11 mouse cellular contexts compared by ENCODE assay signal in genomic region chr5:103210018-103210417, GRCm38 (mm10). TPM values are rescaled to one million over a fixed set of nuclear protein-coding genes. Genes with fewer than 3 reads are reported as not detected.
DNase-seq lines count a peak whose midpoint lies in the region; ATAC-seq and TF ChIP-seq lines count a peak whose summit lies in the region.
"Had no signal": no experiment of that assay in that cellular context is flagged by ENCODE, and none has a peak within 500 bp of the region (broad histone marks: within the 10 kb centered on the region; RNA-seq: fewer than 3 reads in every experiment).

No protein-coding gene starts in this region.

- H3K27ac ChIP-seq in cortical plate, adult 2 months (ENCODE audit: insufficient read depth, low read length): peak overlapping the region; percentile 80
- peak overlapping the region; percentile 83 for H3K27ac ChIP-seq in neural tube, embryonic 13.5 days (replicated peaks)

- H3K9me3 ChIP-seq in neural tube, embryonic 13.5 days: peaks cover 6% of the 10 kb centered on the region; the same call in 1 of the 2 replicates

- H3K4me1 ChIP-seq in cortical plate, adult 2 months (ENCODE audit: control insufficient read depth, insufficient read depth, low read length): peaks cover 7% of the 10 kb centered on the region
- peaks cover 31% of the 10 kb centered on the region for H3K4me1 ChIP-seq in neural tube, embryonic 13.5 days (replicated peaks)

- no peak for ATAC-seq in neural tube, embryonic 13.5 days (ENCODE audit: low read depth)
- no peak for ATAC-seq in megakaryocyte, adult 5-6 weeks (ENCODE audit: poor library complexity, severe bottlenecking)

- WGBS in neural tube, embryonic 13.5 days: 40% methylated on average over 3 of the region's 3 CpGs

- peak overlapping the region; percentile 79 for H3K9ac ChIP-seq in neural tube, embryonic 13.5 days
- H3K9ac ChIP-seq: lung, embryonic 14.5 days had no signal

- H3K27me3 ChIP-seq in neural tube, embryonic 13.5 days: no peaks in the 10 kb centered on the region

- peak overlapping the region; percentile 69 for H3K4me2 ChIP-seq in neural tube, embryonic 13.5 days

- no peak for TF ChIP-seq POLR2A in cortical plate, adult 2 months (IDR thresholded peaks at IDR 0.05; ENCODE audit: extremely low read depth, insufficient read depth, low read length)

- no peak for TF ChIP-seq CTCF in cortical plate, adult 2 months (IDR thresholded peaks at IDR 0.05; ENCODE audit: extremely low read depth, insufficient read depth, low read length)

- 0 out of 2 replicates have a peak, but pooled peaks cover 4% of the 10 kb centered on the region for H3K36me3 ChIP-seq in neural tube, embryonic 13.5 days

- peak overlapping the region; percentile 91 for H3K4me3 ChIP-seq in cortical plate, adult 2 months (ENCODE audit: insufficient read depth, low read length)
- peak overlapping the region; percentile 56 for H3K4me3 ChIP-seq in neural tube, embryonic 13.5 days

- DNase-seq in retina, postnatal 1 day: peak; percentile 5
- no peak for DNase-seq in retina, embryonic 14.5 days (ENCODE audit: low spot score)
- peak; percentile 41 for DNase-seq in heart, postnatal 4 days
- DNase-seq in urinary bladder, postnatal 14 days (ENCODE audit: low spot score): no peak
- DNase-seq in gastrocnemius, postnatal 4 days (ENCODE audit: low spot score in 2 of 2): no peak
- DNase-seq: kidney, postnatal 4 days; lung, embryonic 14.5 days had no signal

RNA-seq across cellular contexts. Expression of gene Mapk10, which starts 1.1 kb away (rescaled TPM):
- 199 and 210 TPM in 2 replicates for polyA plus RNA-seq in cortical plate, adult 2 months (2012; rRNA removed)
- total RNA-seq in heart, postnatal 4 days (2021): 10 to 100 TPM; 28.0 to 28.9 TPM
- 82.3 and 87.9 TPM in 2 replicates for polyA plus RNA-seq in neural tube, embryonic 13.5 days (2015; fragmentation: Nextera tagmentation; extraction: Ambion mirVana)
- total RNA-seq in megakaryocyte, adult 5-6 weeks (2015): not detected in 2 replicates
- total RNA-seq in megakaryocyte, adult 5-6 weeks (2017): not detected in 2 replicates
- total RNA-seq in gastrocnemius, postnatal 4 days (2021): 1 to 10 TPM in 1 of 2 experiments, under 1 TPM in 1; 0.96 to 1.2 TPM
- total RNA-seq: MEL had no signal

Comparison
In these comparisons a context has a peak if more than half of its experiments do, and no peak if none do; other contexts are left out.
1. DNase-seq: peak in retina, postnatal 1 day (single experiment) and heart, postnatal 4 days (single experiment); none in retina, embryonic 14.5 days (single experiment), urinary bladder, postnatal 14 days (single experiment) and gastrocnemius, postnatal 4 days (0 of 2).
2. RNA of gene Mapk10, which starts 1.1 kb away (total RNA-seq): 28.0 to 28.9 TPM in heart, postnatal 4 days; 0.96 to 1.2 TPM in gastrocnemius, postnatal 4 days and not detected in megakaryocyte, adult 5-6 weeks; every median in the first group is over 10 times any median in the second.